Mouse (Mus musculus) hindbrain, embryonic 15.5 days (tissue): ENCODE results near the gene Ager. TPM values are rescaled to one million over a fixed set of nuclear protein-coding genes. Genes with fewer than 3 reads are reported as not detected.

Experiments used
- ATAC-seq: fragments of 200-750 bp; cut with Nextera tagmentation; 2 replicates; pipeline ENCODE4 v1.8.0; 2017; ENCODE audit warnings: low read depth, moderate number of reproducible peaks, moderate TSS enrichment; ENCODE audit not compliant: low FRiP score
- H3K27ac ChIP-seq: fragments of 300-500 bp; sonication (generic); replicated peaks from 2 replicates; pipeline ENCODE4 v1.5.1; 2015; ENCODE audit warnings: mild to moderate bottlenecking, inconsistent platforms
- H3K27me3 ChIP-seq: fragments of 300-500 bp; sonication (generic); 2 replicates; pipeline ENCODE4 v1.6.1; 2015; ENCODE audit warnings: control low read depth, inconsistent platforms
- H3K36me3 ChIP-seq: fragments of 300-500 bp; sonication (generic); 2 replicates; pipeline ENCODE4 v1.6.1; 2015; ENCODE audit warnings: control low read depth, inconsistent platforms
- H3K4me1 ChIP-seq: fragments of 300-500 bp; sonication (generic); replicated peaks from 2 replicates; pipeline ENCODE4 v1.6.1; 2015; ENCODE audit warnings: control low read depth, inconsistent platforms
- H3K4me2 ChIP-seq: fragments of 300-500 bp; sonication (generic); 2 replicates; pipeline ENCODE4 v1.6.1; 2015; ENCODE audit warnings: moderate library complexity, mild to moderate bottlenecking, inconsistent platforms
- H3K4me3 ChIP-seq: fragments of 300-500 bp; sonication (generic); 2 replicates; pipeline ENCODE4 v1.5.1; 2015; ENCODE audit warnings: mild to moderate bottlenecking, inconsistent platforms
- H3K9ac ChIP-seq: fragments of 300-500 bp; sonication (generic); 2 replicates; pipeline ENCODE4 v1.6.1; 2015; ENCODE audit warnings: inconsistent platforms
- H3K9me3 ChIP-seq: fragments of 300-500 bp; sonication (generic); 2 replicates; pipeline ENCODE4 v1.6.1; 2016; ENCODE audit warnings: control low read depth, inconsistent platforms
- WGBS: fragments of 180-500 bp; shearing (Covaris S2); methylation state at CpG from one replicate; pipeline ENCODE4 v1.1.7; 2015; 5-methylcytosine and 5-hydroxymethylcytosine counted together
- polyA plus RNA-seq: library from polyadenylated mRNA; unstranded; fragments of >200 nt; fragmentation: Nextera tagmentation; extraction: Ambion mirVana; gene quantifications from 2 replicates; pipeline ENCODE4 v1.2.1, GENCODE M21; 2015

The Ager gene
- 1.8 TPM in 2 replicates for polyA plus RNA-seq

GRCm38 (mm10) chr17:34597566-34598095, at the start of gene Ager:
Gene Ager, plus strand, starts transcription at chr17:34597862.
- 31% methylated on average over 6 of the region's 6 CpGs for WGBS

GRCm38 (mm10) chr17:34549156-34549555, 48.5 kb upstream of the Ager start:
- no peak overlapping the region for H3K9ac ChIP-seq
- H3K4me3 ChIP-seq: no peak overlapping the region
- no peaks in the 10 kb centered on the region for H3K27me3 ChIP-seq
- no peaks in the 10 kb centered on the region for H3K36me3 ChIP-seq
- no peak for ATAC-seq
- WGBS: 90% methylated on average over 3 of the region's 3 CpGs
- H3K27ac ChIP-seq: no peak overlapping the region
- H3K4me2 ChIP-seq: no peak overlapping the region
- no peaks in the 10 kb centered on the region for H3K4me1 ChIP-seq
- H3K9me3 ChIP-seq: no peaks in the 10 kb centered on the region

More at GRCm38 (mm10) chr17:34597566-34598095, at the start of gene Ager:
- Histone ChIP-seq H3K4me3 (no peak within 1 kb of the TSS), H3K9ac (no peak within 1 kb of the TSS), H3K27ac (no peak within 1 kb of the TSS), H3K9me3 (no peaks in the 10 kb centered on the region), H3K27me3 (no peaks in the 10 kb centered on the region), H3K36me3 (peaks cover 31% of the 10 kb centered on the region), H3K4me1 (peaks cover 41% of the 10 kb centered on the region), H3K4me2 (no peak within 1 kb of the TSS)
- no peak for ATAC-seq

GRCm38 (mm10) chr17:34549843-34550242, 47.8 kb upstream of the Ager start:
- Histone ChIP-seq H3K9ac (no peak overlapping the region), H3K27me3 (no peaks in the 10 kb centered on the region), H3K4me2 (no peak overlapping the region), H3K4me3 (no peak overlapping the region), H3K36me3 (no peaks in the 10 kb centered on the region), H3K9me3 (no peaks in the 10 kb centered on the region), H3K27ac (no peak overlapping the region), H3K4me1 (no peaks in the 10 kb centered on the region)
- 84% methylated on average over 2 of the region's 2 CpGs for WGBS
- ATAC-seq: no peak

- no peak overlapping the region for H3K4me3 ChIP-seq
- no peak overlapping the region for H3K4me2 ChIP-seq
- ATAC-seq: no peak
- WGBS: 29% methylated on average over 5 of the region's 5 CpGs
- no peak overlapping the region for H3K27ac ChIP-seq
- no peaks in the 10 kb centered on the region for H3K36me3 ChIP-seq
- no peaks in the 10 kb centered on the region for H3K27me3 ChIP-seq
- no peaks in the 10 kb centered on the region for H3K9me3 ChIP-seq
- H3K4me1 ChIP-seq: no peaks in the 10 kb centered on the region
- H3K9ac ChIP-seq: no peak overlapping the region
Measured at GRCm38 (mm10) chr17:34555483-34555882, 42.2 kb upstream of the Ager start.

GRCm38 (mm10) chr17:34556406-34556805, 41.3 kb upstream of the Ager start:
- no peak for ATAC-seq
- Histone ChIP-seq H3K9me3 (no peaks in the 10 kb centered on the region), H3K27ac (no peak overlapping the region), H3K4me2 (no peak overlapping the region), H3K4me1 (no peaks in the 10 kb centered on the region), H3K9ac (no peak overlapping the region), H3K27me3 (no peaks in the 10 kb centered on the region), H3K4me3 (no peak overlapping the region), H3K36me3 (no peaks in the 10 kb centered on the region)
- WGBS: 85% methylated on average over 8 of the region's 8 CpGs

- no peak for ATAC-seq
- Histone ChIP-seq H3K4me3 (no peak overlapping the region), H3K27me3 (no peaks in the 10 kb centered on the region), H3K4me1 (no peaks in the 10 kb centered on the region), H3K27ac (no peak overlapping the region), H3K9ac (no peak overlapping the region), H3K36me3 (no peaks in the 10 kb centered on the region), H3K4me2 (no peak overlapping the region), H3K9me3 (no peaks in the 10 kb centered on the region)
- WGBS: 78% methylated on average over 11 of the region's 11 CpGs
Measured at GRCm38 (mm10) chr17:34557411-34557810, 40.3 kb upstream of the Ager start.

GRCm38 (mm10) chr17:34559116-34559515, 38.5 kb upstream of the Ager start:
- Histone ChIP-seq H3K4me3 (no peak overlapping the region), H3K27me3 (no peaks in the 10 kb centered on the region), H3K4me1 (no peaks in the 10 kb centered on the region), H3K4me2 (no peak overlapping the region), H3K9ac (no peak overlapping the region), H3K36me3 (no peaks in the 10 kb centered on the region), H3K9me3 (no peaks in the 10 kb centered on the region), H3K27ac (no peak overlapping the region)
- ATAC-seq: no peak
- 87% methylated on average over 7 of the region's 7 CpGs for WGBS

GRCm38 (mm10) chr17:34559895-34560294, 37.8 kb upstream of the Ager start:
- H3K4me1 ChIP-seq: no peaks in the 10 kb centered on the region
- H3K9me3 ChIP-seq: no peaks in the 10 kb centered on the region
- H3K4me3 ChIP-seq: no peak overlapping the region
- no peak overlapping the region for H3K4me2 ChIP-seq
- H3K27ac ChIP-seq: no peak overlapping the region
- no peak for ATAC-seq
- WGBS: 30% methylated on average over 15 of the region's 15 CpGs
- no peaks in the 10 kb centered on the region for H3K27me3 ChIP-seq
- no peak overlapping the region for H3K9ac ChIP-seq
- no peaks in the 10 kb centered on the region for H3K36me3 ChIP-seq

- Histone ChIP-seq H3K9ac (no peak overlapping the region), H3K36me3 (no peaks in the 10 kb centered on the region), H3K27ac (no peak overlapping the region), H3K4me1 (no peaks in the 10 kb centered on the region), H3K4me3 (no peak overlapping the region), H3K27me3 (no peaks in the 10 kb centered on the region), H3K9me3 (no peaks in the 10 kb centered on the region), H3K4me2 (no peak overlapping the region)
- ATAC-seq: no peak
- 95% methylated on average over 6 of the region's 6 CpGs for WGBS
Measured at GRCm38 (mm10) chr17:34560438-34560837, 37.2 kb upstream of the Ager start.

- Histone ChIP-seq H3K27ac (no peak overlapping the region), H3K36me3 (no peaks in the 10 kb centered on the region), H3K9me3 (no peaks in the 10 kb centered on the region), H3K4me3 (no peak overlapping the region), H3K9ac (no peak overlapping the region), H3K27me3 (no peaks in the 10 kb centered on the region), H3K4me2 (no peak overlapping the region), H3K4me1 (no peaks in the 10 kb centered on the region)
- no peak for ATAC-seq
- WGBS: 42% methylated on average over 8 of the region's 8 CpGs
Measured at GRCm38 (mm10) chr17:34561200-34561599, 36.5 kb upstream of the Ager start.

GRCm38 (mm10) chr17:34562595-34562994, 35.1 kb upstream of the Ager start:
- Histone ChIP-seq H3K9ac (no peak overlapping the region), H3K27ac (no peak overlapping the region), H3K27me3 (no peaks in the 10 kb centered on the region), H3K4me3 (no peak overlapping the region), H3K4me1 (no peaks in the 10 kb centered on the region), H3K36me3 (no peaks in the 10 kb centered on the region), H3K4me2 (no peak overlapping the region), H3K9me3 (no peaks in the 10 kb centered on the region)
- no peak for ATAC-seq
- 70% methylated on average over 3 of the region's 3 CpGs for WGBS

GRCm38 (mm10) chr17:34563354-34563753, 34.3 kb upstream of the Ager start:
- Histone ChIP-seq H3K4me3 (no peak overlapping the region), H3K4me1 (no peaks in the 10 kb centered on the region), H3K27me3 (no peaks in the 10 kb centered on the region), H3K4me2 (no peak overlapping the region), H3K9me3 (no peaks in the 10 kb centered on the region), H3K36me3 (no peaks in the 10 kb centered on the region), H3K9ac (no peak overlapping the region), H3K27ac (no peak overlapping the region)
- ATAC-seq: no peak
- 79% methylated on average over 11 of the region's 11 CpGs for whole genome bisulfite sequencing

- 20% methylated on average over 6 of the region's 6 CpGs for WGBS
- peak; percentile 23; the same call in 1 of the 2 replicates for ATAC-seq
- Histone ChIP-seq H3K9ac (no peak within 1 kb of the TSS), H3K27me3 (no peaks in the 10 kb centered on the region), H3K4me2 (peak within 1 kb of the TSS; percentile 14), H3K9me3 (no peaks in the 10 kb centered on the region), H3K4me1 (no peaks in the 10 kb centered on the region), H3K4me3 (no peak within 1 kb of the TSS), H3K27ac (peak within 1 kb of the TSS; percentile 42; the same call in 1 of the 2 replicates), H3K36me3 (no peaks in the 10 kb centered on the region)
Measured at GRCm38 (mm10) chr17:34564003-34564421, 33.6 kb upstream of the Ager start, which contains the start of gene Notch4. Gene Notch4, plus strand, starts transcription at chr17:34564268.
